Mouse (Mus musculus) kidney, embryonic 16.5 days (tissue): ENCODE results near the gene Polm. TPM values are rescaled to one million over a fixed set of nuclear protein-coding genes. Genes with fewer than 3 reads are reported as not detected.

Experiments used
- ATAC-seq: fragments of 200-750 bp; cut with Nextera tagmentation; 2 replicates; pipeline ENCODE4 v1.8.0; 2017; ENCODE audit warnings: moderate TSS enrichment; ENCODE audit not compliant: low FRiP score, low TSS enrichment
- H3K27ac ChIP-seq: fragments of 300-500 bp; sonication (generic); 2 replicates; pipeline ENCODE4 v1.5.1; 2014; ENCODE audit warnings: low read length
- H3K27me3 ChIP-seq: fragments of 300-500 bp; sonication (generic); 2 replicates; pipeline ENCODE4 v1.6.1; 2014; ENCODE audit warnings: low read length, control low read depth, mixed read lengths; ENCODE audit not compliant: insufficient read depth
- H3K36me3 ChIP-seq: fragments of 300-500 bp; sonication (generic); 2 replicates; pipeline ENCODE4 v1.6.1; 2014; ENCODE audit warnings: low read length, control low read depth, mixed read lengths; ENCODE audit not compliant: insufficient read depth
- H3K4me1 ChIP-seq: fragments of 300-500 bp; sonication (generic); 2 replicates; pipeline ENCODE4 v1.6.1; 2014; ENCODE audit warnings: low read length, control low read depth, mixed read lengths; ENCODE audit not compliant: insufficient read depth
- H3K4me2 ChIP-seq: fragments of 300-500 bp; sonication (generic); replicated peaks from 2 replicates; pipeline ENCODE4 v1.6.1; 2014; ENCODE audit warnings: low read depth, low read length
- H3K4me3 ChIP-seq: fragments of 300-500 bp; sonication (generic); 2 replicates; pipeline ENCODE4 v1.5.1; 2014; ENCODE audit warnings: mild to moderate bottlenecking, low read length
- H3K9ac ChIP-seq: fragments of 300-500 bp; sonication (generic); replicated peaks from 2 replicates; pipeline ENCODE4 v1.6.1; 2014; ENCODE audit warnings: low read length
- H3K9me3 ChIP-seq: fragments of 300-500 bp; sonication (generic); 2 replicates; pipeline ENCODE4 v1.6.1; 2016; ENCODE audit warnings: low read length, control low read depth
- WGBS: fragments of 180-500 bp; shearing (Covaris S2); extraction: QIAGEN DNeasy Blood & Tissue Kit; methylation state at CpG from one replicate; pipeline ENCODE4 v1.1.7; 2014; 5-methylcytosine and 5-hydroxymethylcytosine counted together
- polyA plus RNA-seq: library from polyadenylated mRNA; unstranded; fragments of >200 nt; fragmentation: Nextera tagmentation; extraction: Ambion mirVana; gene quantifications from 2 replicates; pipeline ENCODE4 v1.2.1, GENCODE M21; 2015

The Polm gene
- polyA plus RNA-seq, result 9.8 and 11.4 TPM in 2 replicates

GRCm38 (mm10) chr11:5837251-5838246 is at the start of gene Polm:
Gene Polm (minus strand): TSS chr11:5838016.
- ATAC-seq, result peak; percentile 97
- peak within 1 kb of the TSS; percentile 76 for H3K9ac ChIP-seq
- peaks cover 11% of the 10 kb centered on the region; the same call in 1 of the 2 replicates for H3K4me1 ChIP-seq
- H3K4me3 ChIP-seq, result peak within 1 kb of the TSS; percentile 64
- H3K36me3 ChIP-seq, result peaks cover 21% of the 10 kb centered on the region
- no peaks in the 10 kb centered on the region for H3K27me3 ChIP-seq
- H3K9me3 ChIP-seq, result 0 out of 2 replicates have a peak, but pooled peaks cover 2% of the 10 kb centered on the region
- H3K4me2 ChIP-seq, result peak within 1 kb of the TSS; percentile 78
- peak within 1 kb of the TSS; percentile 86 for H3K27ac ChIP-seq
- under 1% methylated on average over 63 of the region's 63 CpGs for WGBS

- Histone ChIP-seq H3K4me3 (no peak overlapping the region), H3K9me3 (no peaks in the 10 kb centered on the region), H3K4me1 (peaks cover 14% of the 10 kb centered on the region), H3K36me3 (no peaks in the 10 kb centered on the region), H3K27ac (no peak overlapping the region), H3K4me2 (no peak overlapping the region), H3K27me3 (no peaks in the 10 kb centered on the region), H3K9ac (no peak overlapping the region)
- no peak for ATAC-seq
- 77% methylated on average over 5 of the region's 5 CpGs for WGBS
These were observed 49.4 kb upstream of the Polm start for GRCm38 (mm10) chr11:5887250-5887649.

GRCm38 (mm10) chr11:5886187-5886586 is 48.4 kb upstream of the Polm start:
- Histone ChIP-seq H3K4me2 (no peak overlapping the region), H3K9ac (no peak overlapping the region), H3K27ac (no peak overlapping the region), H3K4me1 (peaks cover 3% of the 10 kb centered on the region; the same call in 1 of the 2 replicates), H3K27me3 (no peaks in the 10 kb centered on the region), H3K9me3 (no peaks in the 10 kb centered on the region), H3K4me3 (no peak overlapping the region), H3K36me3 (no peaks in the 10 kb centered on the region)
- WGBS, result 16% methylated on average over 9 of the region's 9 CpGs
- peak; percentile 40; the same call in 1 of the 2 replicates for ATAC-seq

GRCm38 (mm10) chr11:5882518-5882917 is 44.7 kb upstream of the Polm start:
- H3K27me3 ChIP-seq, result no peaks in the 10 kb centered on the region
- WGBS, result 68% methylated on average over 8 of the region's 8 CpGs
- H3K4me2 ChIP-seq, result no peak overlapping the region
- H3K27ac ChIP-seq, result no peak overlapping the region
- no peak overlapping the region for H3K9ac ChIP-seq
- no peak overlapping the region for H3K4me3 ChIP-seq
- H3K4me1 ChIP-seq, result peaks cover 8% of the 10 kb centered on the region; the same call in 1 of the 2 replicates
- no peaks in the 10 kb centered on the region for H3K36me3 ChIP-seq
- 0 out of 2 replicates have a peak, but pooled peaks cover 3% of the 10 kb centered on the region for H3K9me3 ChIP-seq
- ATAC-seq, result no peak

GRCm38 (mm10) chr11:5879905-5880304 is 42.1 kb upstream of the Polm start:
- Histone ChIP-seq H3K4me1 (peaks cover 21% of the 10 kb centered on the region), H3K4me3 (no peak overlapping the region), H3K27me3 (no peaks in the 10 kb centered on the region), H3K9me3 (0 out of 2 replicates have a peak, but pooled peaks cover 3% of the 10 kb centered on the region), H3K9ac (no peak overlapping the region), H3K27ac (no peak overlapping the region), H3K36me3 (peaks cover 7% of the 10 kb centered on the region; the same call in 1 of the 2 replicates), H3K4me2 (no peak overlapping the region)
- 71% methylated on average over 5 of the region's 5 CpGs for WGBS
- ATAC-seq, result no peak

- 0 out of 2 replicates have a peak, but pooled peaks cover 3% of the 10 kb centered on the region for H3K9me3 ChIP-seq
- H3K27me3 ChIP-seq, result no peaks in the 10 kb centered on the region
- no peak for ATAC-seq
- peaks cover 19% of the 10 kb centered on the region for H3K36me3 ChIP-seq
- peak overlapping the region; percentile 90 for H3K27ac ChIP-seq
- H3K4me1 ChIP-seq, result peaks cover 21% of the 10 kb centered on the region
- peak overlapping the region; percentile 69 for H3K4me3 ChIP-seq
- H3K4me2 ChIP-seq, result peak overlapping the region; percentile 65
- peak overlapping the region; percentile 71 for H3K9ac ChIP-seq
- WGBS, result 27% methylated on average over 8 of the region's 8 CpGs
These were observed 40.8 kb upstream of the Polm start for GRCm38 (mm10) chr11:5878661-5879060.

- Histone ChIP-seq H3K27ac (peak within 1 kb of the TSS; percentile 90), H3K9ac (peak within 1 kb of the TSS; percentile 73), H3K4me2 (peak within 1 kb of the TSS; percentile 65), H3K36me3 (peaks cover 25% of the 10 kb centered on the region), H3K4me3 (peak within 1 kb of the TSS; percentile 69), H3K9me3 (0 out of 2 replicates have a peak, but pooled peaks cover 3% of the 10 kb centered on the region), H3K4me1 (peaks cover 21% of the 10 kb centered on the region), H3K27me3 (no peaks in the 10 kb centered on the region)
- under 1% methylated on average over 43 of the region's 52 CpGs for WGBS
- ATAC-seq, result peak; percentile 99
These were observed 40.2 kb upstream of the Polm start, which contains the start of gene Pold2 for GRCm38 (mm10) chr11:5877921-5878526. Gene Pold2 (minus strand): TSS chr11:5878292.

GRCm38 (mm10) chr11:5877421-5877820 is 39.6 kb upstream of the Polm start:
- peaks cover 31% of the 10 kb centered on the region for H3K36me3 ChIP-seq
- H3K4me2 ChIP-seq, result peak overlapping the region; percentile 65
- H3K27me3 ChIP-seq, result no peaks in the 10 kb centered on the region
- 4% methylated on average over 5 of the region's 5 CpGs for WGBS
- H3K9ac ChIP-seq, result peak overlapping the region; percentile 73
- ATAC-seq, result no peak
- H3K4me1 ChIP-seq, result peaks cover 21% of the 10 kb centered on the region
- 0 out of 2 replicates have a peak, but pooled peaks cover 3% of the 10 kb centered on the region for H3K9me3 ChIP-seq
- peak overlapping the region; percentile 69 for H3K4me3 ChIP-seq
- peak overlapping the region; percentile 31; the same call in 1 of the 2 replicates for H3K27ac ChIP-seq

- Histone ChIP-seq H3K4me1 (peaks cover 13% of the 10 kb centered on the region), H3K36me3 (peaks cover 57% of the 10 kb centered on the region), H3K27me3 (no peaks in the 10 kb centered on the region), H3K9ac (no peak overlapping the region), H3K4me3 (no peak overlapping the region), H3K27ac (no peak overlapping the region), H3K9me3 (no peaks in the 10 kb centered on the region), H3K4me2 (no peak overlapping the region)
- no peak for ATAC-seq
- WGBS, result 93% methylated on average over 9 of the region's 9 CpGs
These were observed 35.4 kb upstream of the Polm start for GRCm38 (mm10) chr11:5873192-5873591.
